Mouse (Mus musculus): ENCODE results near the gene Aatf. TPM values are rescaled to one million over a fixed set of nuclear protein-coding genes. Genes with fewer than 3 reads are reported as not detected.

Aatf gene
- polyA plus RNA-seq, 1 experiment from 2014 or later = 46.3 TPM

DNA sequence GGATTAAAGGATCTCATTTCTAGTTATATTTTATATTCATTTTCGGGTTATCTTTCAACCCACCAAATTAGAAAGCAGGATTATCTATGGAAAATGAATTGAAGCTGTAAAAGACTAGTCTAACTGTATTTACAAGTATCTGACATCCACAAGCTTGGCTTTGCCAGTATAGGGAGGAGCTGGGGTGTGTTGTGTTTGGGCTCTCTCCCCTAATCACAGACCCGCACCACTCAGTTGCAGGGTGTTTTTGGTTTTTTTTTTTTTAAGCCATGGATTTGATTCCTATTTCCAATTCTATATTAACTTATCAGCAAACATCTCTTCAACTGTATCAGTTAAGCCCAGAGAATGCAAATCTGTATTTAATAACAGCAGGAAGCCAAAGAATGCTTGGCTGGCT is 4.1 kb upstream of the Aatf start:
- Histone ChIP-seq H3K27ac (replicated peaks; ENCODE audit: low read depth, low read length) (peak overlapping the region; percentile 39; the same call in 1 of the 2 replicates), H3K4me2 (ENCODE audit: low read length) (peak overlapping the region; percentile 92), H3K36me3 (ENCODE audit: control insufficient read depth, insufficient read depth, low read length) (peaks cover 21% of the 10 kb centered on the region), H3K27me3 (ENCODE audit: control insufficient read depth, insufficient read depth, low read length) (peaks cover 48% of the 10 kb centered on the region), H3K9ac (replicated peaks; ENCODE audit: low read length) (peak overlapping the region; percentile 53; the same call in 1 of the 2 replicates), H3K9me3 (ENCODE audit: control insufficient read depth, low read length) (no peaks in the 10 kb centered on the region), H3K4me1 (ENCODE audit: control insufficient read depth, insufficient read depth, low read length) (peaks cover 11% of the 10 kb centered on the region), H3K4me3 (replicated peaks; ENCODE audit: low read depth, low read length) (peak overlapping the region; percentile 21)
- 15% methylated on average over 2 of the region's 2 CpGs for WGBS
- DNase-seq = no peak
- ATAC-seq (ENCODE audit: low FRiP score, low TSS enrichment) = no peak

DNA sequence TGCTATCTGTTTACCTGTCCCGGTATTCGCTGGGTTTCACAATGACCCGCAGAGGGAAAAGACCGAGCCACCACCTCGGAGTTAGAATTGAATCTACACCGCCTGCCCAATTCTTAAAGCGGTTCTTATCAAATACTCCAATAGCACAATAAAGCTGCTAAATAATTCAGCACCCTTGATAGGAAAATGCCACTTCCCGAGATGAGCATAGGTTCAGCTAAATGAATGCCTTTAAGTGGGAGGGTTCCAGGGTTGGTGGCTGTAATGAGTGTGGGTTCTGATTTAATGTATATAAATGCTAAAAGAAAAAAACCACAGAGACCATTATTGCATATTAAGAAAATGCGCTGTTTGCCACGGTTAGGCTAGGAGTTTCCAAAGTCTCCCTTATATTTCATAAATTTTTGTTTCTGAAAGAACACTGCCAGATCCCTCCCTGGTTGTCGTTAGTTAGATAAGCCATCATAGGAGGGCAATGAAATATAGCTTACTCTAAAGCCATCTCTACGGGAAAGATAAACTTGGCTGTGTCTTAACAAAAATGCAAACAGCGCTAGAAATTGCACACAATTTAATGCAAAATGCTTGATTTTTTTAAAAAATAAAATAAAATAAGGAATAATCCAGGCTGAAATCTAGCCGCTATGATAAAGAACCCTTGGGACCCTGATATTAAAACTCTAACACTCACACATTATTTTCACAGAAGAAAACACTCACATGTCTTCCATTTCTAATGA is 3.3 kb upstream of the Aatf start:
- Histone ChIP-seq H3K9me3 (ENCODE audit: control insufficient read depth, low read length) (no peaks in the 10 kb centered on the region), H3K36me3 (ENCODE audit: control insufficient read depth, insufficient read depth, low read length) (peaks cover 19% of the 10 kb centered on the region), H3K4me1 (ENCODE audit: control insufficient read depth, insufficient read depth, low read length) (peaks cover 15% of the 10 kb centered on the region), H3K9ac (replicated peaks; ENCODE audit: low read length) (peak overlapping the region; percentile 53), H3K27me3 (ENCODE audit: control insufficient read depth, insufficient read depth, low read length) (peaks cover 42% of the 10 kb centered on the region), H3K27ac (replicated peaks; ENCODE audit: low read depth, low read length) (peak overlapping the region; percentile 75), H3K4me2 (ENCODE audit: low read length) (peak overlapping the region; percentile 92), H3K4me3 (replicated peaks; ENCODE audit: low read depth, low read length) (peak overlapping the region; percentile 26)
- ATAC-seq (ENCODE audit: low FRiP score, low TSS enrichment) = no peak
- DNase-seq = peak; percentile 43
- 8% methylated on average over 14 of the region's 14 CpGs for WGBS

DNA sequence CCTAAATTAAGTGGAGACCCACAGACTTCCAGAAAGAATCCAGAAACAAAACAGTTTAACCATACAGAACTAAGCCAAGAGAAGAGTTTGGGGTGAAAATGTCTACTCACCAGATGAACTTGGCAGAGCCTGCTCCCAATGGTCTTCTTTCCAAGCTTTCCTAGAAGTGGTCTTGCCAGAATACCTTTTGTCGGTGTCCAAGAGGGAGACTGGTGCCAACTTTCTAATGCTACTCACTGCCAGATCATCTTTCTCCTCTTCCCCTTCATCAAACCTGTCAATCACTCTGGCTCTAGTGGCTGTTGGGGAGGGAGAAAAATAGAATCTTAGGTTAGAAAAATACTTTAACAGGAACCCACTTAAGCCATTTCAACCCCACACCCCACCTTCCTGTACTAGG is 1.3 kb downstream of the Aatf start:
- WGBS = 86% methylated on average over 1 of the region's 1 CpGs
- H3K9ac ChIP-seq (replicated peaks; ENCODE audit: low read length) = no peak overlapping the region
- no peak overlapping the region for H3K27ac ChIP-seq (replicated peaks; ENCODE audit: low read depth, low read length)
- peaks cover 11% of the 10 kb centered on the region for H3K27me3 ChIP-seq (ENCODE audit: control insufficient read depth, insufficient read depth, low read length)
- ATAC-seq (ENCODE audit: low FRiP score, low TSS enrichment) (no peak), DNase-seq (no peak)
- peak overlapping the region; percentile 92 for H3K4me2 ChIP-seq (ENCODE audit: low read length)
- 0 out of 2 replicates have a peak overlapping the region, but pooled peaks have one; percentile 71 for H3K4me3 ChIP-seq (replicated peaks; ENCODE audit: low read depth, low read length)
- no peaks in the 10 kb centered on the region for H3K9me3 ChIP-seq (ENCODE audit: control insufficient read depth, low read length)
- peaks cover 15% of the 10 kb centered on the region for H3K4me1 ChIP-seq (ENCODE audit: control insufficient read depth, insufficient read depth, low read length)
- peaks cover 26% of the 10 kb centered on the region for H3K36me3 ChIP-seq (ENCODE audit: control insufficient read depth, insufficient read depth, low read length)

DNA sequence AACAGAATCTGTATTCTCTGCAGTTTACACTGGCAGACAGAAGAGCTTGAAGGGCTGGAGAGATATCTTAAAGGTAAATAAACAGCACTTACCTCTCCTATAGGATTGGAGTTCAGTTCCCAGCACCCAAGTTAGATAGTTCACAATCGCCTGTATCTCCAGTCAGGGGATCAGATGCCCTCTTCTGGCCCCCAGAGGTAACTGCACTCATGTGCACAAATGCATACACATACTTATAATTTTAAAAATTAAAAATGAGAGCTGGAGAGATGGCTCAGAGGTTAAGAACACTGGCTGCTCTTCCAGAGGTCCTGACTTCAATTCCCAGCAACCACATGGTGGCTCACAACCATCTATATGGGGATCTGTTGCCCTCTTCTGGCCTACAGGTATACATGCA is 9.0 kb downstream of the Aatf start:
- Histone ChIP-seq H3K4me2 (ENCODE audit: low read length) (no peak overlapping the region), H3K27ac (replicated peaks; ENCODE audit: low read depth, low read length) (no peak overlapping the region), H3K36me3 (ENCODE audit: control insufficient read depth, insufficient read depth, low read length) (peaks cover 36% of the 10 kb centered on the region), H3K4me3 (replicated peaks; ENCODE audit: low read depth, low read length) (no peak overlapping the region), H3K9ac (replicated peaks; ENCODE audit: low read length) (no peak overlapping the region), H3K27me3 (ENCODE audit: control insufficient read depth, insufficient read depth, low read length) (no peaks in the 10 kb centered on the region), H3K9me3 (ENCODE audit: control insufficient read depth, low read length) (0 out of 2 replicates have a peak, but pooled peaks cover 4% of the 10 kb centered on the region), H3K4me1 (ENCODE audit: control insufficient read depth, insufficient read depth, low read length) (no peaks in the 10 kb centered on the region)
- 100% methylated on average over 1 of the region's 1 CpGs for WGBS
- DNase-seq (no peak), ATAC-seq (ENCODE audit: low FRiP score, low TSS enrichment) (no peak)

DNA sequence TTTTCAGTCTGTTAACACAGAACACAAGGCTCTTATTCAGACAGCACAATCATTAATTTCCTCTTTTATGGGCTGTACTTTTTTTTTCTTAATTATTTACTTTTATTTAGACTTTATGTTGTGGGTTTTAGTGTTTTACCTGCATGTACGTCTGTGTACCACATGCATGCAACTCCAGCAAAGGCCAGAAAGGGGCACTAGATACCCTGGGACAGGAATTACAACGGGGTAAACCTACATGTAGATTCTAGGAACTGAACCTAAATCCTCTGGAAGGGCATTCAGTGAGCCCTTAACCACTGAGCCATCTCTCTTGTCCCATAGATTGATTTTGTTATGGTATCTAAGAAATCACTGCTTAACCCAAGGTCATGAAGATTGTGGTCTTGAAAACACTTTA is 15.4 kb downstream of the Aatf start:
- Histone ChIP-seq H3K9me3 (ENCODE audit: control insufficient read depth, low read length) (no peaks in the 10 kb centered on the region), H3K9ac (replicated peaks; ENCODE audit: low read length) (no peak overlapping the region), H3K27ac (replicated peaks; ENCODE audit: low read depth, low read length) (no peak overlapping the region), H3K36me3 (ENCODE audit: control insufficient read depth, insufficient read depth, low read length) (0 out of 2 replicates have a peak, but pooled peaks cover 11% of the 10 kb centered on the region), H3K4me3 (replicated peaks; ENCODE audit: low read depth, low read length) (no peak overlapping the region), H3K27me3 (ENCODE audit: control insufficient read depth, insufficient read depth, low read length) (no peaks in the 10 kb centered on the region), H3K4me2 (ENCODE audit: low read length) (no peak overlapping the region), H3K4me1 (ENCODE audit: control insufficient read depth, insufficient read depth, low read length) (peaks cover 3% of the 10 kb centered on the region; the same call in 1 of the 2 replicates)
- 64% methylated on average over 2 of the region's 2 CpGs for WGBS
- peak; percentile 46 for DNase-seq
- ATAC-seq (ENCODE audit: low FRiP score, low TSS enrichment) = no peak

DNA sequence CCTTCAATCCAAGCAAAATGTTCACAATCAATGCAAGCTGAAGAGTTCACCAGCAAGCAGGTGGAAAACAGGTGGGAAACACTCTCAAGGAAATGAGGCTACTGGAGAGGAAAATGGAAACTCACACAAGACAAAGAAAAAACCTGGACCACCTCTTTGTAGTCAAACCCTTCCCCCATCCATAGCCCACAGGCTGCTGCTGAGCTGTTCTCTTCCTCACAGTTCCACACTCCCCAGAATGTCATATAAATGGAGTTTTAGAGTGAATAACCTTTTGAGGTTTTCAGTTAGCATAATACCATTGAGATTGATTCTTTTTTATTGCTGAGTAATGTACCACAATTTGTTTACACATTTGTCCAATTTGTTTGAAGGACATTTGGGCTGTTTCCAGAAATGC is 16.4 kb downstream of the Aatf start:
- Histone ChIP-seq H3K4me1 (ENCODE audit: control insufficient read depth, insufficient read depth, low read length) (peaks cover 3% of the 10 kb centered on the region; the same call in 1 of the 2 replicates), H3K9me3 (ENCODE audit: control insufficient read depth, low read length) (no peaks in the 10 kb centered on the region), H3K27me3 (ENCODE audit: control insufficient read depth, insufficient read depth, low read length) (no peaks in the 10 kb centered on the region), H3K36me3 (ENCODE audit: control insufficient read depth, insufficient read depth, low read length) (peaks cover 12% of the 10 kb centered on the region), H3K9ac (replicated peaks; ENCODE audit: low read length) (no peak overlapping the region), H3K4me3 (replicated peaks; ENCODE audit: low read depth, low read length) (no peak overlapping the region), H3K27ac (replicated peaks; ENCODE audit: low read depth, low read length) (0 out of 2 replicates have a peak overlapping the region, but pooled peaks have one; percentile 5), H3K4me2 (ENCODE audit: low read length) (no peak overlapping the region)
- DNase-seq = peak; percentile 43
- no peak for ATAC-seq (ENCODE audit: low FRiP score, low TSS enrichment)

DNA sequence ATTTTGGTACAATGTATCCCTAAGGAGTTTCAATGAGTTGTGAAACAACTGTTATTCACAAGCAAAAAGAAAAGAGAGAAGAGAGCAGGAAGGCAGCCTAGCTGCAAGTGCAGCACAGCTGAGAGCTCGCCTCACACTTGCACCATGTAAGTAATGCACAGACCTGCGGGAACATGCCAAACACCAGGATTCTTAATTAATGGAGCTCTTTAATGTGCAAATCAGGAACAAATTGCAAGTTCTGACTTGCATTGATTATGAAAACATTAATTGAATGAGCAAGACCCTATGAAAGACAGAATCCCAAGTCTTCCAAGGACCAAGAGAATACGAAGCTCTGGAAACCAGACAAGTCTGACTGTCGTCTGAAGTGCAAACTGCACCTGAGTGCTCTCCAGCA is 17.5 kb downstream of the Aatf start:
- H3K36me3 ChIP-seq (ENCODE audit: control insufficient read depth, insufficient read depth, low read length) = peaks cover 18% of the 10 kb centered on the region
- H3K9me3 ChIP-seq (ENCODE audit: control insufficient read depth, low read length) = no peaks in the 10 kb centered on the region
- no peak overlapping the region for H3K4me2 ChIP-seq (ENCODE audit: low read length)
- ATAC-seq (ENCODE audit: low FRiP score, low TSS enrichment) (no peak), DNase-seq (peak; percentile 41)
- no peak overlapping the region for H3K4me3 ChIP-seq (replicated peaks; ENCODE audit: low read depth, low read length)
- WGBS = 46% methylated on average over 4 of the region's 4 CpGs
- H3K4me1 ChIP-seq (ENCODE audit: control insufficient read depth, insufficient read depth, low read length) = peaks cover 3% of the 10 kb centered on the region; the same call in 1 of the 2 replicates
- no peak overlapping the region; the same call in 1 of the 2 replicates for H3K27ac ChIP-seq (replicated peaks; ENCODE audit: low read depth, low read length)
- no peaks in the 10 kb centered on the region for H3K27me3 ChIP-seq (ENCODE audit: control insufficient read depth, insufficient read depth, low read length)
- H3K9ac ChIP-seq (replicated peaks; ENCODE audit: low read length) = no peak overlapping the region

DNA sequence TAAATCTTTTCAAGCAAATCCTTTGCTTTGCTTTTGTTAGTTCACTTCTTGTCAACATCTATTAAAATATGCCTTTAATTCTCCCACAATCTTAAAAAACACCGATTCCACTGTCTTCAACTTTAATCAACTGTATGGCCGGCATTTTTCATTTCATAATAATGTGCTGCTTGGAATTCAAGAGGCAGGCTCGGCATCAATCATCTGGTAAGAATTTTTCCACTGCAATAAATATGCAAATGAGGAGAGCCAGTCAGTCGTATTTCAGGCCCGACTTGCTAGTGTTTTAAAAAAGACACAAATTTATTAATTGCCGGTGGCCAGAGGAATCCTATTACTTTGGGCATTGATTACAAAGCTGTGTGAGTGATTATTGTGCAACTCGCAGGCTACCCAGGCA is 31.7 kb downstream of the Aatf start:
- Histone ChIP-seq H3K27me3 (ENCODE audit: control insufficient read depth, insufficient read depth, low read length) (no peaks in the 10 kb centered on the region), H3K9me3 (ENCODE audit: control insufficient read depth, low read length) (no peaks in the 10 kb centered on the region), H3K4me1 (ENCODE audit: control insufficient read depth, insufficient read depth, low read length) (peaks cover 30% of the 10 kb centered on the region), H3K36me3 (ENCODE audit: control insufficient read depth, insufficient read depth, low read length) (no peaks in the 10 kb centered on the region), H3K27ac (replicated peaks; ENCODE audit: low read depth, low read length) (peak overlapping the region; percentile 70; the same call in 1 of the 2 replicates), H3K4me2 (ENCODE audit: low read length) (peak overlapping the region; percentile 11), H3K9ac (replicated peaks; ENCODE audit: low read length) (no peak overlapping the region), H3K4me3 (replicated peaks; ENCODE audit: low read depth, low read length) (no peak overlapping the region)
- DNase-seq = peak; percentile 65
- WGBS = 12% methylated on average over 7 of the region's 7 CpGs
- ATAC-seq (ENCODE audit: low FRiP score, low TSS enrichment) = no peak

DNA sequence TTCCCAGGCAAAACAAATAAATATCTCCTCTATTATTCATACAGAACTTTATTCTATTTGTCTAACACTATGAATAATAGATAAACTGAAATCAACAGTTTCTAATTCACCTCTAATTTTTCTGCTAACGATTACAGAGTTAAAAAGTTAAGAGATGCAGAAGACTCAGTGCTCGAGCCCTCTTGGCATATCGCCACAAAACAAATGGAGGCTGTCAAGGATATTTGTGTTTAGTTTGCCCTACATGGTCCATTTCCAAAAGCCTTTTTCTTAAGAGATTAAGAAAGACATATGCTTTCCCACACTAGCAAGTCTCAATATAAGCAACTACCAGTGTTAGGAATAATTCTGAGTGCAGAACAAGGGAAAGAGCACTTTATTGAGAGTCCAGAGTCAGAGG is 32.9 kb downstream of the Aatf start:
- Histone ChIP-seq H3K4me1 (ENCODE audit: control insufficient read depth, insufficient read depth, low read length) (peaks cover 30% of the 10 kb centered on the region), H3K9ac (replicated peaks; ENCODE audit: low read length) (no peak overlapping the region), H3K9me3 (ENCODE audit: control insufficient read depth, low read length) (no peaks in the 10 kb centered on the region), H3K27ac (replicated peaks; ENCODE audit: low read depth, low read length) (no peak overlapping the region; the same call in 1 of the 2 replicates), H3K36me3 (ENCODE audit: control insufficient read depth, insufficient read depth, low read length) (no peaks in the 10 kb centered on the region), H3K4me2 (ENCODE audit: low read length) (no peak overlapping the region), H3K4me3 (replicated peaks; ENCODE audit: low read depth, low read length) (no peak overlapping the region), H3K27me3 (ENCODE audit: control insufficient read depth, insufficient read depth, low read length) (no peaks in the 10 kb centered on the region)
- DNase-seq (peak; percentile 17), ATAC-seq (ENCODE audit: low FRiP score, low TSS enrichment) (no peak)
- WGBS = 41% methylated on average over 3 of the region's 3 CpGs
